Mouse (Mus musculus) CH12.LX (cell line): ENCODE data around the gene Clic5.

ENCODE experiments used
- BHLHE40 ChIP-seq: IDR thresholded peaks from 2 replicates; pipeline ENCODE4 v1.6.1; 2011; ENCODE audit warnings: mild to moderate bottlenecking, low read depth, low read length, improper control_type of control experiment
- CHD2 ChIP-seq: IDR thresholded peaks from 2 replicates; pipeline ENCODE4 v1.6.1; 2011; ENCODE audit warnings: low read length, improper control_type of control experiment
- HCFC1 ChIP-seq: IDR thresholded peaks from 2 replicates; pipeline ENCODE4 v1.6.1; 2012; ENCODE audit warnings: low read depth, mild to moderate bottlenecking, inconsistent platforms, low read length, improper control_type of control experiment
- MAX ChIP-seq: IDR thresholded peaks from 2 replicates; pipeline ENCODE4 v1.6.1; 2011; ENCODE audit warnings: low read length, improper control_type of control experiment
- SIN3A ChIP-seq: IDR thresholded peaks from 2 replicates; pipeline ENCODE4 v1.6.1; 2012; ENCODE audit warnings: low read length, improper control_type of control experiment, inconsistent platforms
- SMC3 ChIP-seq: IDR thresholded peaks from 2 replicates; pipeline ENCODE4 v1.6.1; 2011; ENCODE audit warnings: low read depth, low read length, improper control_type of control experiment
- TBP ChIP-seq: conservative IDR thresholded peaks from 2 replicates; pipeline ENCODE4 v1.6.1; 2011; ENCODE audit warnings: low read depth, low read length, improper control_type of control experiment

GRCm38 (mm10) chr17:44204787-44205186, 16.4 kb downstream of the Clic5 start:
- no peak for TF ChIP-seq BHLHE40
- no peak for TF ChIP-seq CHD2
- no peak for TF ChIP-seq MAX
- no peak for TF ChIP-seq TBP
- no peak for TF ChIP-seq HCFC1
- no peak for TF ChIP-seq SMC3
- TF ChIP-seq SIN3A: no peak
